Mouse (Mus musculus): ENCODE measurements around the gene Plrg1.
A peak's percentile ranks its signal among the peaks of the same experiment; 100 is the strongest.

Plrg1 gene

GRCm38 (mm10) chr3:83053126-83053525 is 2.2 kb upstream of the Plrg1 start:
- no peak for DNase-seq

GRCm38 (mm10) chr3:83053758-83054157 is 1.6 kb upstream of the Plrg1 start:
- peak in 1 of 2 experiments; percentile 55 for DNase-seq

- no peak for DNase-seq
Observed at GRCm38 (mm10) chr3:83054759-83055158, 563 bp upstream of the Plrg1 start.

- DNase-seq = no peak
Observed at GRCm38 (mm10) chr3:83057046-83057445, 1.7 kb downstream of the Plrg1 start.

GRCm38 (mm10) chr3:83067920-83068319 is 12.6 kb downstream of the Plrg1 start:
- DNase-seq = no peak

- DNase-seq = no peak
Observed at GRCm38 (mm10) chr3:83068869-83069268, 13.5 kb downstream of the Plrg1 start.

GRCm38 (mm10) chr3:83070231-83070630 is 14.9 kb downstream of the Plrg1 start:
- no peak for DNase-seq

- no peak for DNase-seq
Observed at GRCm38 (mm10) chr3:83076563-83076962, 21.2 kb downstream of the Plrg1 start.

GRCm38 (mm10) chr3:83080567-83081055 is 25.3 kb downstream of the Plrg1 start:
- peak; percentile 28 to 67 for DNase-seq

- no peak for DNase-seq
Observed at GRCm38 (mm10) chr3:83097586-83097985, 42.3 kb downstream of the Plrg1 start.

- DNase-seq = no peak
Observed at GRCm38 (mm10) chr3:83098546-83099034, 43.3 kb downstream of the Plrg1 start.

GRCm38 (mm10) chr3:83099139-83099538 is 43.8 kb downstream of the Plrg1 start:
- no peak for DNase-seq

- DNase-seq = no peak
Observed at GRCm38 (mm10) chr3:83099651-83100050, 44.3 kb downstream of the Plrg1 start.

GRCm38 (mm10) chr3:83102286-83102685 is 47.0 kb downstream of the Plrg1 start:
- DNase-seq = no peak

GRCm38 (mm10) chr3:83110163-83110562 is 54.8 kb downstream of the Plrg1 start:
- no peak for DNase-seq

- no peak for DNase-seq
Observed at GRCm38 (mm10) chr3:83111485-83112261, 56.4 kb downstream of the Plrg1 start.

GRCm38 (mm10) chr3:83112869-83113268 is 57.5 kb downstream of the Plrg1 start:
- no peak for DNase-seq

- DNase-seq = no peak
Observed at GRCm38 (mm10) chr3:83114946-83115345, 59.6 kb downstream of the Plrg1 start.

- no peak for DNase-seq
Observed at GRCm38 (mm10) chr3:83117592-83117991, 62.3 kb downstream of the Plrg1 start.

All from kidney, adult 8-10 months (tissue).